Mouse (Mus musculus): ENCODE measurements around the gene Cacna2d2. TPM values are rescaled to one million over a fixed set of nuclear protein-coding genes. Genes with fewer than 3 reads are reported as not detected.
"Not testable (repeated sequence)": the region's sequence is repeated elsewhere in the genome, so short reads cannot be mapped to it uniquely, and the experiment has no call there.

Gene Cacna2d2
- polyA plus RNA-seq, 1 experiment from 2014 or later, result 0.18 TPM

GRCm38 (mm10) chr9:107571534-107572326 is 172.3 kb downstream of the Cacna2d2 start:
- ATAC-seq (replicated peaks; ENCODE audit: low FRiP score), result no peak; the same call in 1 of the 2 replicates
- 85% methylated on average over 22 of the region's 22 CpGs for WGBS

DNA sequence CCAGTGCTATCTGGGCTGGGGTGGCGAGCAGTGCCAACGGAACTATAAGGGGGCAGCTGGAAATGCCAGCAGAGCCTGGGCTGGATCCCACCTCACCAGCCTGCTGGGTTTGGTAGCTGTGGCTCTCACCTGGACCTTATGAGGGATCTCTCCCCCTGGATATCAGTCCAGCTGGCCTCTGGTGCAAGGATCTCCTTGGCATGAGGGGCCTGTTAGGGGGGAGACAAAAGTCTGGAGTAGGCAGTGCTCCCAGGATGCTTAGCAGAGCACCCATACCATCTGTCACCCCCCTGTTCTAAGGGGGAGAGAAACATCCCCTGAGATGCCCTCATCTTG is 172.9 kb downstream of the Cacna2d2 start:
- peak overlapping the region; percentile 80; the same call in 1 of the 2 replicates for H3K4me3 ChIP-seq (ENCODE audit: low read depth, low read length)
- peaks cover 53% of the 10 kb centered on the region for H3K4me1 ChIP-seq (replicated peaks; ENCODE audit: control insufficient read depth, insufficient read depth, low read length)
- H3K9ac ChIP-seq (ENCODE audit: low read depth, low read length), result no peak overlapping the region
- H3K36me3 ChIP-seq (ENCODE audit: control insufficient read depth, insufficient read depth, low read length), result peaks cover 25% of the 10 kb centered on the region
- H3K27ac ChIP-seq (ENCODE audit: low read depth, low read length), result peak overlapping the region; percentile 52
- H3K27me3 ChIP-seq (replicated peaks; ENCODE audit: control insufficient read depth, insufficient read depth, low read length), result no peaks in the 10 kb centered on the region
- DNase-seq (ENCODE audit: low spot score) (no peak), ATAC-seq (replicated peaks; ENCODE audit: low FRiP score) (no peak)
- no peaks in the 10 kb centered on the region for H3K9me3 ChIP-seq (ENCODE audit: control insufficient read depth, low read length)
- 95% methylated on average over 2 of the region's 2 CpGs for WGBS
- H3K4me2 ChIP-seq, result peak overlapping the region; percentile 78

More at GRCm38 (mm10) chr9:107571534-107572326, 172.3 kb downstream of the Cacna2d2 start:
- H3K9ac ChIP-seq (ENCODE audit: low read depth, low read length), result peak overlapping the region; percentile 84; the same call in 1 of the 2 replicates
- H3K4me3 ChIP-seq (ENCODE audit: low read depth, low read length), result peak overlapping the region; percentile 80
- no peak for DNase-seq (ENCODE audit: low spot score)
- no peaks in the 10 kb centered on the region for H3K9me3 ChIP-seq (ENCODE audit: control insufficient read depth, low read length)
- H3K27ac ChIP-seq (ENCODE audit: low read depth, low read length), result peak overlapping the region; percentile 52
- peaks cover 52% of the 10 kb centered on the region for H3K4me1 ChIP-seq (replicated peaks; ENCODE audit: control insufficient read depth, insufficient read depth, low read length)
- peak overlapping the region; percentile 78 for H3K4me2 ChIP-seq
- H3K27me3 ChIP-seq (replicated peaks; ENCODE audit: control insufficient read depth, insufficient read depth, low read length), result no peaks in the 10 kb centered on the region
- peaks cover 25% of the 10 kb centered on the region for H3K36me3 ChIP-seq (ENCODE audit: control insufficient read depth, insufficient read depth, low read length)

DNA sequence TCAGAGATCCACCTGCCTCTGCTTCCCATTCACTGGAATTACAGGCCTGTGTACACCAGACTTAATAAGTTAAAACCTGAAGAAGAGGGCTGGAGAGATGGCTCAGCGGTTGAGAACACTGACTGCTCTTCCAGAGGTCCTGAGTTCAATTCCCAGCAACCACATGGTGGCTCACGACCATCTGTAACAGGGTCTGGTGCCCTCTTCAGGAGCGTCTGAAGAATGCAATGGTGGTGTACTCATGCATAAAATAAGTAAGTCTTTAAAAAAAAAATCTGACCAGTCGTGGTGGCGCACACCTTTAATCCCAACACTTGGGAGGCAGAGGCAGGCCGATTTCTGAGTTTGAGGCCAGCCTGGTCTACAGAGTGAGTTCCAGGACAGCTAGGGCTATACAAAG is 174.4 kb downstream of the Cacna2d2 start:
- not testable (repeated sequence) for DNase-seq (ENCODE audit: low spot score); ATAC-seq (replicated peaks; ENCODE audit: low FRiP score); H3K9ac ChIP-seq (ENCODE audit: low read depth, low read length); H3K4me3 ChIP-seq (ENCODE audit: low read depth, low read length); H3K4me2 ChIP-seq; H3K9me3 ChIP-seq (ENCODE audit: control insufficient read depth, low read length); H3K27ac ChIP-seq (ENCODE audit: low read depth, low read length); H3K27me3 ChIP-seq (replicated peaks; ENCODE audit: control insufficient read depth, insufficient read depth, low read length)
- peaks cover 48% of the 10 kb centered on the region for H3K4me1 ChIP-seq (replicated peaks; ENCODE audit: control insufficient read depth, insufficient read depth, low read length)
- peaks cover 25% of the 10 kb centered on the region for H3K36me3 ChIP-seq (ENCODE audit: control insufficient read depth, insufficient read depth, low read length)
- WGBS, result 78% methylated on average over 6 of the region's 6 CpGs

DNA sequence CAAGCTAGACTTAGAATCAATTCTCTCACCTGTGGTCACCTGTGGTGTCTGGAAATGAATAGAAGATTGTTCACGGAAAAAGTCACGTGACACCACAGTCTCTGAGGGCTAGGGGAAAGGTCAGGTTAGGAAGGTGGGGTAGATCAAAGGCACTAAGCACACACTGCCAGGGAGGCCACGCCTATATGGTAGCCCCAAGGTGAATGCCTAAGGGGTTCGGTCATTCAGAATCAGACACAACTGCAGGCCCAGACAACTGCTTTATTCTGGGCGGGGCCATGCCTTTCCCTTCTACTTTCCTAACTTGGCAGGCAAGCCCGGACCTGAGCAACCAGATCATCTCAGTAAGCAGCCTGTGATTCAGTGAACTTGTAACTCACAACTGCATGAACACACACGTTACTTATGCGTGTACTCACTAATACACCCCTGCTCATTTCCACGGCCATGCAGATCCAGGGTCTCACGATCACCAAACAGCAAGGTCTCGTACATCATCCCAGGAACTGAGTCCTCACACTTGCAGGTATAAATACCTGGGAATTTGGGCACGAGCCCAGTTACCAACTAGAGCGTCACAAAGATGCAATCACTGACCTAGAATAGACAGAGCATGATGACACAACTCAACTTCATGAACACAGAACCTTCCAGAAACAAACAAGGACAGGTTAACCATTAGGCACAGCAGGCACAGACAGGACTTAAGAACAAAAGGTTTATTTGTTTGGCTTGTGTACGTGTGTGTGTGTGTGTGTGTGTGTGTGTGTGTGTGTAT is 176.4 kb downstream of the Cacna2d2 start:
- 78% methylated on average over 14 of the region's 14 CpGs for WGBS
- H3K4me2 ChIP-seq, result peak overlapping the region; percentile 88; the same call in 1 of the 2 replicates
- H3K4me1 ChIP-seq (replicated peaks; ENCODE audit: control insufficient read depth, insufficient read depth, low read length), result peaks cover 40% of the 10 kb centered on the region

DNA sequence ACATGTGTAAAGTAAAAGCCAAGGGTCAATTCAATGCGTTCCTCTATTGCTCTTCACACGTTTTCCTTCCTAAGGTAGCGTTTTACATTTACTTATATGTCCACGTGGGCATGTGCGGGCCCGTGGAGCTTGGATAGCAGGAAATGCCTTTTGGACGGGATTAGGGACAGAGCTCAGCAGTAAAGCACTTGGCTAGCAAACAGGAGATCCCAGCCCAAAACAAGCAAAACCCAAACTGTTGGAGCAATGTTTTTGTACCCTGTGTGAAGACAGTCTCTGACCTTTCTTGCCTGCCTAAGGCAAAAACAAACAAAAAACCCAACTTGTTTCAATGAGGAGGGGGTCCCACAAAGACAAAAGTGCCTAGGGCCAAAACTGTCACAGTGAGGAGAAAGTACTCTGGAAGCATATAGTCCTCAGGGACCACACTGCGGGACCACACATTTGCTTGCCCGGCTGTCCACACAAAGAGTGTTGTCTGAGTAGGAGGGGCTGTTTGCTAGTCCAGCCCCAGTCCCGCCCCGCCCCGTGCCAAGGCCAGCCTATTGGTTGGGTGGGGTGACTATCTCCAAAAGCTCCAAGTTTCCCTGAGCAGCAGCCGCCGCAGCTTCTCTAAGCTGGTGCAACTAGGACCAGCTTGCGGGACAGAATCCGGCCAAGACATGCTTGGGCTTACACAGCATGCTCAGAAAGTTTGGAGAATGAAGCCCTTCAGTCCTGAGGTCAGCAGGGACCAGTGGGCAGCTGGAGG is 177.1 kb downstream of the Cacna2d2 start, which contains the start of gene Hyal1:
Gene Hyal1 (plus strand): TSS at position 571 of the 751 bp plus-strand sequence.
- peak within 1 kb of the TSS; percentile 51 for H3K4me3 ChIP-seq (ENCODE audit: low read depth, low read length)
- peak within 1 kb of the TSS; percentile 71 for H3K9ac ChIP-seq (ENCODE audit: low read depth, low read length)
- DNase-seq (ENCODE audit: low spot score), result peak; percentile 84
- peak within 1 kb of the TSS; percentile 74 for H3K27ac ChIP-seq (ENCODE audit: low read depth, low read length)
- H3K27me3 ChIP-seq (replicated peaks; ENCODE audit: control insufficient read depth, insufficient read depth, low read length), result no peaks in the 10 kb centered on the region
- peak; percentile 78 for ATAC-seq (replicated peaks; ENCODE audit: low FRiP score)
- peak within 1 kb of the TSS; percentile 88 for H3K4me2 ChIP-seq
- H3K36me3 ChIP-seq (ENCODE audit: control insufficient read depth, insufficient read depth, low read length), result peaks cover 21% of the 10 kb centered on the region
- peaks cover 32% of the 10 kb centered on the region for H3K4me1 ChIP-seq (replicated peaks; ENCODE audit: control insufficient read depth, insufficient read depth, low read length)
- WGBS, result 30% methylated on average over 16 of the region's 16 CpGs
- no peaks in the 10 kb centered on the region for H3K9me3 ChIP-seq (ENCODE audit: control insufficient read depth, low read length)

More for the DNA sequence above, 176.4 kb downstream of the Cacna2d2 start:
- H3K9me3 ChIP-seq (ENCODE audit: control insufficient read depth, low read length), result no peaks in the 10 kb centered on the region
- ATAC-seq (replicated peaks; ENCODE audit: low FRiP score), result no peak
- H3K4me3 ChIP-seq (ENCODE audit: low read depth, low read length), result no peak overlapping the region
- peak overlapping the region; percentile 74 for H3K27ac ChIP-seq (ENCODE audit: low read depth, low read length)
- DNase-seq (ENCODE audit: low spot score), result no peak
- peaks cover 25% of the 10 kb centered on the region for H3K36me3 ChIP-seq (ENCODE audit: control insufficient read depth, insufficient read depth, low read length)
- no peak overlapping the region; the same call in 1 of the 2 replicates for H3K9ac ChIP-seq (ENCODE audit: low read depth, low read length)
- H3K27me3 ChIP-seq (replicated peaks; ENCODE audit: control insufficient read depth, insufficient read depth, low read length), result no peaks in the 10 kb centered on the region

DNA sequence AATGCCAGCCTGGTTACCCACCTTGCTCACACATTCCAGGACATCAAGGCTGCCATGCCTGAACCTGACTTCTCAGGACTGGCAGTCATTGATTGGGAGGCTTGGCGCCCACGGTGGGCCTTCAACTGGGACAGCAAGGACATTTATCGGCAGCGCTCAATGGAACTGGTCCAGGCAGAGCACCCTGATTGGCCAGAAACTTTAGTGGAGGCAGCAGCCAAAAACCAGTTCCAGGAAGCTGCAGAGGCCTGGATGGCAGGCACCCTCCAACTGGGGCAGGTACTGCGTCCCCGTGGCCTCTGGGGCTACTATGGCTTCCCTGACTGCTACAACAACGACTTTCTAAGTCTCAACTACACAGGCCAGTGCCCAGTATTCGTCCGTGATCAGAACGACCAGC is 178.5 kb downstream of the Cacna2d2 start:
- Histone ChIP-seq H3K4me2 (no peak overlapping the region), H3K4me1 (replicated peaks; ENCODE audit: control insufficient read depth, insufficient read depth, low read length) (peaks cover 31% of the 10 kb centered on the region), H3K27ac (ENCODE audit: low read depth, low read length) (no peak overlapping the region), H3K9ac (ENCODE audit: low read depth, low read length) (no peak overlapping the region), H3K27me3 (replicated peaks; ENCODE audit: control insufficient read depth, insufficient read depth, low read length) (no peaks in the 10 kb centered on the region), H3K9me3 (ENCODE audit: control insufficient read depth, low read length) (no peaks in the 10 kb centered on the region), H3K36me3 (ENCODE audit: control insufficient read depth, insufficient read depth, low read length) (peaks cover 10% of the 10 kb centered on the region), H3K4me3 (ENCODE audit: low read depth, low read length) (no peak overlapping the region)
- ATAC-seq (replicated peaks; ENCODE audit: low FRiP score) (no peak), DNase-seq (ENCODE audit: low spot score) (no peak)
- 90% methylated on average over 10 of the region's 10 CpGs for WGBS

DNA sequence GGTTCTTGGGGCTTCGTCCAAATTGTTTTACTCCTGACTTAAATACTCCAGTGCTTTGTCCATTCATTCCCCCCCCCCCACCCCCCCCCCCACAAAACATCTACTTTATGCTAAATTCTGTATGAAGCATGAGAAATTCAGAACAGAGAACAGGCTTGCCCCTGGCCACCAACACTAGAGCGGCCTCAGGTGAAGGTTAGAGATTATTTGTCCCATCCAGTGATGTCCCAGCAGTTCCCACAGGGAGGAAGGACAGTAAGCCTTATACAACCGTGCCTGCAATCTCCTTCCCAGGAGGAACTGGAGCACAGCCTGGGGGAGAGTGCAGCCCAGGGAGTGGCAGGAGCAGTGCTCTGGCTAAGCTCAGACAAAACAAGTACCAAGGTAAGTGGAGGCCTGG is 179.2 kb downstream of the Cacna2d2 start, which contains the start of gene Naa80:
Gene Naa80 (plus strand): TSS at position 301 of the 400 bp plus-strand sequence.
- Histone ChIP-seq H3K27me3 (replicated peaks; ENCODE audit: control insufficient read depth, insufficient read depth, low read length) (no peaks in the 10 kb centered on the region), H3K9me3 (ENCODE audit: control insufficient read depth, low read length) (no peaks in the 10 kb centered on the region), H3K9ac (ENCODE audit: low read depth, low read length) (no peak within 1 kb of the TSS), H3K4me3 (ENCODE audit: low read depth, low read length) (no peak within 1 kb of the TSS), H3K4me1 (replicated peaks; ENCODE audit: control insufficient read depth, insufficient read depth, low read length) (peaks cover 35% of the 10 kb centered on the region), H3K4me2 (no peak within 1 kb of the TSS), H3K27ac (ENCODE audit: low read depth, low read length) (no peak within 1 kb of the TSS), H3K36me3 (ENCODE audit: control insufficient read depth, insufficient read depth, low read length) (peaks cover 8% of the 10 kb centered on the region)
- 83% methylated on average over 3 of the region's 3 CpGs for WGBS
- ATAC-seq (replicated peaks; ENCODE audit: low FRiP score) (no peak), DNase-seq (ENCODE audit: low spot score) (no peak)
